Mouse (Mus musculus) bone marrow macrophage, adult 2 months (primary cell): Measurements from ENCODE around the gene Arpc2.

Source experiments
- CTCF ChIP-seq: IDR thresholded peaks from 2 replicates; pipeline ENCODE4 v1.5.1; 2012; ENCODE audit warnings: low read depth, mild to moderate bottlenecking, low read length, moderate library complexity
- POLR2A ChIP-seq: IDR thresholded peaks from 2 replicates; pipeline ENCODE4 v1.6.1; 2012; ENCODE audit warnings: mild to moderate bottlenecking, low read depth, low read length, borderline replicate concordance

GRCm38 (mm10) chr1:74278538-74278937, 42.7 kb downstream of the Arpc2 start, which contains the start of gene Gpbar1:
- no peak for TF ChIP-seq CTCF
- no peak for TF ChIP-seq POLR2A
